11 mouse cellular contexts compared by ENCODE assay signal in genomic region chr3:105957235-105957634, GRCm38 (mm10). TPM values are rescaled to one million over a fixed set of nuclear protein-coding genes. Genes with fewer than 3 reads are reported as not detected.
DNase-seq lines count a peak whose midpoint lies in the region; ATAC-seq and TF ChIP-seq lines count a peak whose summit lies in the region.
"Had no signal": no experiment of that assay in that cellular context is flagged by ENCODE, and none has a peak within 500 bp of the region (broad histone marks: within the 10 kb centered on the region; RNA-seq: fewer than 3 reads in every experiment).

No protein-coding gene starts in this region.

- DNase-seq in kidney, postnatal 0 days (ENCODE audit: low spot score), result peak; percentile 29
- DNase-seq in kidney, adult 8-10 months, result no peak
- DNase-seq in spleen, postnatal 4 days (ENCODE audit: low spot score in 2 of 2), result no peak
- DNase-seq: adrenal gland, adult 2 months had no signal

- peak overlapping the region; percentile 75 for H3K4me3 ChIP-seq in erythroblast, embryonic 14.5 days (replicated peaks)
- H3K4me3 ChIP-seq in kidney, postnatal 0 days (replicated peaks; ENCODE audit: low read depth, low read length), result no peak overlapping the region
- no peak overlapping the region for H3K4me3 ChIP-seq in hindbrain, embryonic 16.5 days (ENCODE audit: low read length)
- H3K4me3 ChIP-seq in midbrain, embryonic 15.5 days, result no peak overlapping the region; the same call in 1 of the 2 replicates

- H3K9me3 ChIP-seq in erythroblast, embryonic 14.5 days (ENCODE audit: control insufficient read depth, low read length), result peaks cover 2% of the 10 kb centered on the region; the same call in 1 of the 2 replicates
- no peaks in the 10 kb centered on the region for H3K9me3 ChIP-seq in kidney, postnatal 0 days (replicated peaks; ENCODE audit: low read length)
- no peaks in the 10 kb centered on the region for H3K9me3 ChIP-seq in hindbrain, embryonic 16.5 days (ENCODE audit: control insufficient read depth, low read length)
- no peaks in the 10 kb centered on the region for H3K9me3 ChIP-seq in midbrain, embryonic 15.5 days

- H3K9ac ChIP-seq in kidney, postnatal 0 days (ENCODE audit: low read depth, low read length), result peak overlapping the region; percentile 95; the same call in 1 of the 2 replicates
- H3K9ac ChIP-seq in hindbrain, embryonic 16.5 days (ENCODE audit: low read depth, low read length), result no peak overlapping the region
- H3K9ac ChIP-seq in midbrain, embryonic 15.5 days, result no peak overlapping the region

- H3K4me1 ChIP-seq in erythroblast, embryonic 14.5 days (ENCODE audit: control insufficient read depth), result peaks cover 37% of the 10 kb centered on the region
- H3K4me1 ChIP-seq in kidney, postnatal 0 days (replicated peaks; ENCODE audit: insufficient read depth, low read length), result peaks cover 18% of the 10 kb centered on the region
- peaks cover 26% of the 10 kb centered on the region for H3K4me1 ChIP-seq in hindbrain, embryonic 16.5 days (ENCODE audit: control insufficient read depth, insufficient read depth, low read depth, low read length)
- H3K4me1 ChIP-seq in midbrain, embryonic 15.5 days, result peaks cover 39% of the 10 kb centered on the region

- peaks cover 71% of the 10 kb centered on the region for H3K36me3 ChIP-seq in erythroblast, embryonic 14.5 days (ENCODE audit: control insufficient read depth)
- peaks cover 19% of the 10 kb centered on the region for H3K36me3 ChIP-seq in kidney, postnatal 0 days (ENCODE audit: insufficient read depth, low read length)
- H3K36me3 ChIP-seq in hindbrain, embryonic 16.5 days (ENCODE audit: control insufficient read depth, insufficient read depth, low read length), result peaks cover 21% of the 10 kb centered on the region
- peaks cover 29% of the 10 kb centered on the region for H3K36me3 ChIP-seq in midbrain, embryonic 15.5 days (replicated peaks)

- no peaks in the 10 kb centered on the region for H3K27me3 ChIP-seq in erythroblast, embryonic 14.5 days (ENCODE audit: control insufficient read depth)
- H3K27me3 ChIP-seq in kidney, postnatal 0 days (ENCODE audit: insufficient read depth, low read length), result no peaks in the 10 kb centered on the region
- no peaks in the 10 kb centered on the region for H3K27me3 ChIP-seq in hindbrain, embryonic 16.5 days (replicated peaks; ENCODE audit: control insufficient read depth, insufficient read depth, low read length)
- no peaks in the 10 kb centered on the region for H3K27me3 ChIP-seq in midbrain, embryonic 15.5 days (replicated peaks)

- H3K27ac ChIP-seq in kidney, postnatal 0 days, result no peak overlapping the region
- H3K27ac ChIP-seq in hindbrain, embryonic 16.5 days (ENCODE audit: low read depth, low read length), result no peak overlapping the region
- no peak overlapping the region for H3K27ac ChIP-seq in midbrain, embryonic 15.5 days

- peak overlapping the region; percentile 58; the same call in 1 of the 2 replicates for H3K4me2 ChIP-seq in kidney, postnatal 0 days (ENCODE audit: low read length)
- 0 out of 2 replicates have a peak overlapping the region, but pooled peaks have one; percentile 14 for H3K4me2 ChIP-seq in hindbrain, embryonic 16.5 days (ENCODE audit: low read length)
- peak overlapping the region; percentile 71 for H3K4me2 ChIP-seq in midbrain, embryonic 15.5 days

- TF ChIP-seq CTCF in kidney, postnatal 0 days (IDR thresholded peaks at IDR 0.05; ENCODE audit: low read depth), result peak; percentile 48

- 83% methylated on average over 1 of the region's 1 CpGs for WGBS in kidney, postnatal 0 days
- WGBS in hindbrain, embryonic 16.5 days, result 96% methylated on average over 1 of the region's 1 CpGs
- 91% methylated on average over 1 of the region's 1 CpGs for WGBS in midbrain, embryonic 15.5 days

- ATAC-seq in erythroblast, adult 5-6 weeks (replicated peaks; ENCODE audit: low FRiP score, poor library complexity, severe bottlenecking), result no peak
- ATAC-seq in kidney, postnatal 0 days (replicated peaks; ENCODE audit: low FRiP score, low read depth), result no peak
- no peak for ATAC-seq in hindbrain, embryonic 16.5 days
- no peak for ATAC-seq in midbrain, embryonic 15.5 days (replicated peaks)
- no peak for ATAC-seq in granulocyte monocyte progenitor cell, adult 5-6 weeks (replicated peaks; ENCODE audit: poor library complexity, severe bottlenecking)

RNA-seq across cellular contexts. Expression of gene Wdr77, which starts 1.9 kb away (rescaled TPM):
- polyA plus RNA-seq in erythroblast, embryonic 14.5 days (2012), result 1.0 and 1.1 TPM in 2 replicates
- total RNA-seq in erythroblast, adult 5-6 weeks (2015; ENCODE audit: low replicate concordance), result 14.6 and 17.9 TPM in 2 replicates
- total RNA-seq in erythroblast, adult 5-6 weeks (2017; ENCODE audit: low replicate concordance), result 10.5 and 11.4 TPM in 2 replicates
- polyA plus RNA-seq in kidney, postnatal 0 days (2015; fragmentation: Nextera tagmentation; extraction: Ambion mirVana), result 98.2 and 102 TPM in 2 replicates
- 85.1 and 87.3 TPM in 2 replicates for polyA plus RNA-seq in hindbrain, embryonic 16.5 days (2015; fragmentation: Nextera tagmentation; extraction: Ambion mirVana)
- polyA plus RNA-seq in midbrain, embryonic 15.5 days (2015; fragmentation: Nextera tagmentation; extraction: Ambion mirVana), result 100 and 101 TPM in 2 replicates
- 75.6 and 98.5 TPM in 2 replicates for total RNA-seq in granulocyte monocyte progenitor cell, adult 5-6 weeks (2014; fragmentation: Nextera tagmentation)
- total RNA-seq in granulocyte monocyte progenitor cell, adult 5-6 weeks (2017), result 35.9 and 49.0 TPM in 2 replicates

RNA-seq across cellular contexts. Expression of gene Atp5f1, which starts 2.7 kb away (rescaled TPM):
- polyA plus RNA-seq in erythroblast, embryonic 14.5 days (2012), result 23.2 and 25.2 TPM in 2 replicates
- total RNA-seq in erythroblast, adult 5-6 weeks (2015; ENCODE audit: low replicate concordance), result 159 and 191 TPM in 2 replicates
- 268 and 302 TPM in 2 replicates for total RNA-seq in erythroblast, adult 5-6 weeks (2017; ENCODE audit: low replicate concordance)
- 756 and 779 TPM in 2 replicates for polyA plus RNA-seq in kidney, postnatal 0 days (2015; fragmentation: Nextera tagmentation; extraction: Ambion mirVana)
- polyA plus RNA-seq in hindbrain, embryonic 16.5 days (2015; fragmentation: Nextera tagmentation; extraction: Ambion mirVana), result 537 and 609 TPM in 2 replicates
- polyA plus RNA-seq in midbrain, embryonic 15.5 days (2015; fragmentation: Nextera tagmentation; extraction: Ambion mirVana), result 486 and 492 TPM in 2 replicates
- 389 and 444 TPM in 2 replicates for total RNA-seq in granulocyte monocyte progenitor cell, adult 5-6 weeks (2014; fragmentation: Nextera tagmentation)
- total RNA-seq in granulocyte monocyte progenitor cell, adult 5-6 weeks (2017), result 507 and 649 TPM in 2 replicates

RNA-seq across cellular contexts. Expression of gene Ovgp1, which starts 16.3 kb away (rescaled TPM):
- polyA plus RNA-seq in erythroblast, embryonic 14.5 days (2012), result not detected in 2 replicates
- total RNA-seq in erythroblast, adult 5-6 weeks (2015; ENCODE audit: low replicate concordance), result 4.4 and 21.9 TPM in 2 replicates
- 31.0 and 38.5 TPM in 2 replicates for total RNA-seq in erythroblast, adult 5-6 weeks (2017; ENCODE audit: low replicate concordance)
- polyA plus RNA-seq in kidney, postnatal 0 days (2015; fragmentation: Nextera tagmentation; extraction: Ambion mirVana), result 0.86 and 0.91 TPM in 2 replicates
- 3.2 and 3.4 TPM in 2 replicates for polyA plus RNA-seq in hindbrain, embryonic 16.5 days (2015; fragmentation: Nextera tagmentation; extraction: Ambion mirVana)
- polyA plus RNA-seq in midbrain, embryonic 15.5 days (2015; fragmentation: Nextera tagmentation; extraction: Ambion mirVana), result 4.5 and 6.1 TPM in 2 replicates
- total RNA-seq in granulocyte monocyte progenitor cell, adult 5-6 weeks (2014; fragmentation: Nextera tagmentation), result 4.6 and 10.2 TPM in 2 replicates
- 0.78 and 0.88 TPM in 2 replicates for total RNA-seq in granulocyte monocyte progenitor cell, adult 5-6 weeks (2017)

RNA-seq across cellular contexts. Expression of gene I830077J02Rik, which starts 24.8 kb away (rescaled TPM):
- 0.01 TPM in 1 of 2 replicates, not detected in the other for polyA plus RNA-seq in erythroblast, embryonic 14.5 days (2012)
- 19.9 and 22.1 TPM in 2 replicates for total RNA-seq in erythroblast, adult 5-6 weeks (2015; ENCODE audit: low replicate concordance)
- total RNA-seq in erythroblast, adult 5-6 weeks (2017; ENCODE audit: low replicate concordance), result 5.4 and 7.1 TPM in 2 replicates
- 0.24 and 0.31 TPM in 2 replicates for polyA plus RNA-seq in kidney, postnatal 0 days (2015; fragmentation: Nextera tagmentation; extraction: Ambion mirVana)
- 0.19 and 0.40 TPM in 2 replicates for polyA plus RNA-seq in hindbrain, embryonic 16.5 days (2015; fragmentation: Nextera tagmentation; extraction: Ambion mirVana)
- polyA plus RNA-seq in midbrain, embryonic 15.5 days (2015; fragmentation: Nextera tagmentation; extraction: Ambion mirVana), result 0.34 and 0.38 TPM in 2 replicates
- 29.2 and 45.0 TPM in 2 replicates for total RNA-seq in granulocyte monocyte progenitor cell, adult 5-6 weeks (2014; fragmentation: Nextera tagmentation)
- 22.2 and 22.4 TPM in 2 replicates for total RNA-seq in granulocyte monocyte progenitor cell, adult 5-6 weeks (2017)

RNA-seq across cellular contexts. Expression of gene Pifo, which starts 57.2 kb away (rescaled TPM):
- not detected in 2 replicates for polyA plus RNA-seq in erythroblast, embryonic 14.5 days (2012)
- not detected in 2 replicates for total RNA-seq in erythroblast, adult 5-6 weeks (2015; ENCODE audit: low replicate concordance)
- not detected in 2 replicates for total RNA-seq in erythroblast, adult 5-6 weeks (2017; ENCODE audit: low replicate concordance)
- polyA plus RNA-seq in kidney, postnatal 0 days (2015; fragmentation: Nextera tagmentation; extraction: Ambion mirVana), result 0.13 and 0.41 TPM in 2 replicates
- polyA plus RNA-seq in hindbrain, embryonic 16.5 days (2015; fragmentation: Nextera tagmentation; extraction: Ambion mirVana), result 8.8 and 10.0 TPM in 2 replicates
- 6.1 and 6.2 TPM in 2 replicates for polyA plus RNA-seq in midbrain, embryonic 15.5 days (2015; fragmentation: Nextera tagmentation; extraction: Ambion mirVana)
- total RNA-seq in granulocyte monocyte progenitor cell, adult 5-6 weeks (2014; fragmentation: Nextera tagmentation), result not detected in 2 replicates
- not detected in 2 replicates for total RNA-seq in granulocyte monocyte progenitor cell, adult 5-6 weeks (2017)
- total RNA-seq: adrenal gland, adult 2 months; gastrocnemius, postnatal 4 days had no signal
- polyA plus RNA-seq: adrenal gland, adult 2 months; C2C12 had no signal

Comparison
In these comparisons a context has a peak if more than half of its experiments do, and no peak if none do; other contexts are left out.
1. H3K4me2 ChIP-seq: peak in every context shown above with its lines; median percentile 71 in midbrain, embryonic 15.5 days; 58 in kidney, postnatal 0 days; 14 in hindbrain, embryonic 16.5 days.
2. RNA of gene Wdr77, which starts 1.9 kb away (polyA plus RNA-seq): 100 to 101 TPM in midbrain, embryonic 15.5 days, 98.2 to 102 TPM in kidney, postnatal 0 days and 85.1 to 87.3 TPM in hindbrain, embryonic 16.5 days; 1.0 to 1.1 TPM in erythroblast, embryonic 14.5 days; every median in the first group is over 10 times any median in the second.
3. RNA of gene Atp5f1, which starts 2.7 kb away (polyA plus RNA-seq): 756 to 779 TPM in kidney, postnatal 0 days, 537 to 609 TPM in hindbrain, embryonic 16.5 days and 486 to 492 TPM in midbrain, embryonic 15.5 days; 23.2 to 25.2 TPM in erythroblast, embryonic 14.5 days; every median in the first group is over 10 times any median in the second.